Mouse (Mus musculus): Measurements from ENCODE around the gene Brf1. TPM values are rescaled to one million over a fixed set of nuclear protein-coding genes. Genes with fewer than 3 reads are reported as not detected.

Brf1 gene
- polyA plus RNA-seq, 1 experiment from 2014 or later = 28.8 TPM

- no peak overlapping the region for H3K9ac ChIP-seq
- WGBS (ENCODE audit: insufficient replicate concordance) = 78% methylated on average over 13 of the region's 13 CpGs
- no peaks in the 10 kb centered on the region for H3K27me3 ChIP-seq
These were observed 84.9 kb downstream of the Brf1 start for GRCm38 (mm10) chr12:112915587-112915986.

DNA sequence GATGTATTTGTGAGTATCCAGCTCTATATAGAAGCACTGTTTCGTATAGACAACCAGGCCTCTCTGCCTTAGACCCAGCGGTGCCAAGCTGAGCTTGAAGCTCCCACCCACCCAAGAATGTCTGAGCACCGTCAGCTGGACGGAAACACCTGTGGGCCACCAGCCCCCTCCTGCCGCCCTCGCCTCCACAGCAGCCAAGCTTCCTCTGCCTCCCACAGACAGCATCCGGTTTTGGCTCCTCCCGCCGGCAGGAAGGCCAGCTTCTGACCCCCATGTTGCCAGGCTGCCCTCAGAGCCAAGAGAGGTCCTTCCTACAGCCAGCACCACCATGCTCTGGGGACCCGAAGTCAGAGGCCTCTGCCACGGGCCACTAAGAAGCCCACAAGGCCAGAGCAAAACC lies 86.0 kb downstream of the Brf1 start:
- DNase-seq (no peak), ATAC-seq (ENCODE audit: low read depth) (no peak)
- Histone ChIP-seq H3K27me3 (no peaks in the 10 kb centered on the region), H3K27ac (no peak overlapping the region), H3K9ac (no peak overlapping the region), H3K4me2 (no peak overlapping the region), H3K36me3 (no peaks in the 10 kb centered on the region), H3K9me3 (replicated peaks) (no peaks in the 10 kb centered on the region), H3K4me3 (replicated peaks) (no peak overlapping the region), H3K4me1 (replicated peaks) (peaks cover 8% of the 10 kb centered on the region; the same call in 1 of the 2 replicates)
- 65% methylated on average over 11 of the region's 11 CpGs for WGBS (ENCODE audit: insufficient replicate concordance)

More at GRCm38 (mm10) chr12:112915587-112915986, 84.9 kb downstream of the Brf1 start:
- no peak overlapping the region for H3K27ac ChIP-seq
- no peak overlapping the region for H3K4me3 ChIP-seq (replicated peaks)
- no peak overlapping the region for H3K4me2 ChIP-seq
- no peaks in the 10 kb centered on the region for H3K36me3 ChIP-seq
- H3K9me3 ChIP-seq (replicated peaks) = no peaks in the 10 kb centered on the region
- peaks cover 7% of the 10 kb centered on the region; the same call in 1 of the 2 replicates for H3K4me1 ChIP-seq (replicated peaks)
- ATAC-seq (ENCODE audit: low read depth) (no peak), DNase-seq (no peak)

GRCm38 (mm10) chr12:112912951-112913745 lies 87.4 kb downstream of the Brf1 start:
- Histone ChIP-seq H3K27ac (no peak overlapping the region), H3K27me3 (no peaks in the 10 kb centered on the region), H3K4me2 (no peak overlapping the region), H3K4me3 (replicated peaks) (no peak overlapping the region), H3K36me3 (no peaks in the 10 kb centered on the region), H3K9me3 (replicated peaks) (no peaks in the 10 kb centered on the region), H3K9ac (no peak overlapping the region), H3K4me1 (replicated peaks) (peaks cover 8% of the 10 kb centered on the region; the same call in 1 of the 2 replicates)
- WGBS (ENCODE audit: insufficient replicate concordance) = 80% methylated on average over 28 of the region's 28 CpGs
- no peak for DNase-seq
- no peak for ATAC-seq (ENCODE audit: low read depth)

DNA sequence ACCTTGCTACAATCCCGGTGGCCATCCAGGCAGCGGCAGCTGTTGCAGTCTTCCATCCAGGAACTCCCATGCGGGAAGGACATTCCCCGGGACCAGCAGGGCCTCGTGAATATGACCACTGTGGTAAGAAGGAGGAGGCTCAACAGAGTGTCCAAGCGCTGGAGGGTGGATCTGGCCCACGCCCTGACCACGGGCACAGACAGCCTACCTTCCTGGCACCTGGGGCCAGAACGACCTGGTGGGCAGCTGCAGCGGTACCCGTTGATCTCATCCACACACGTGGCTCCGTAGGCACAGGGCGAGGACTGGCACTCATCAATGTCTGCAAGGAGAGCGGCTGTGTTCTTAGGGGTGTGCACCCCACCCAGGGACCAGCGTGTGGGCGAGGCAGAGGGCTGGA lies 88.8 kb downstream of the Brf1 start:
- Histone ChIP-seq H3K9ac (no peak overlapping the region), H3K36me3 (no peaks in the 10 kb centered on the region), H3K4me1 (replicated peaks) (0 out of 2 replicates have a peak, but pooled peaks cover 2% of the 10 kb centered on the region), H3K27me3 (no peaks in the 10 kb centered on the region), H3K4me3 (replicated peaks) (no peak overlapping the region), H3K27ac (no peak overlapping the region), H3K9me3 (replicated peaks) (no peaks in the 10 kb centered on the region), H3K4me2 (no peak overlapping the region)
- ATAC-seq (ENCODE audit: low read depth) = no peak
- DNase-seq = no peak
- 69% methylated on average over 17 of the region's 17 CpGs for WGBS (ENCODE audit: insufficient replicate concordance)

Small RNA genes within 50 kb of the gene (microRNA-seq; reads per million reads assigned to microRNA genes)
- not detected for gene Mir6941

Other genes starting within 250 kb of the Brf1 start
- 9.6 and 11.0 TPM in 2 replicates for gene Pld4, start 240.0 kb downstream of the Brf1 start, polyA plus RNA-seq (2015; fragmentation: Nextera tagmentation; extraction: Ambion mirVana)
- 0.13 and 0.15 TPM in 2 replicates for gene Ahnak2, start 198.0 kb downstream of the Brf1 start, polyA plus RNA-seq (2015; fragmentation: Nextera tagmentation; extraction: Ambion mirVana)
- 0.71 and 0.83 TPM in 2 replicates for gene Clba1, start 191.8 kb downstream of the Brf1 start, polyA plus RNA-seq (2015; fragmentation: Nextera tagmentation; extraction: Ambion mirVana)
- gene Cdca4, start 171.3 kb downstream of the Brf1 start, polyA plus RNA-seq (2015; fragmentation: Nextera tagmentation; extraction: Ambion mirVana) = 69.5 and 76.9 TPM in 2 replicates
- gene Gpr132, start 132.5 kb downstream of the Brf1 start, polyA plus RNA-seq (2015; fragmentation: Nextera tagmentation; extraction: Ambion mirVana) = 0.23 and 0.30 TPM in 2 replicates
- gene Jag2, start 70.9 kb downstream of the Brf1 start, polyA plus RNA-seq (2015; fragmentation: Nextera tagmentation; extraction: Ambion mirVana) = 0.13 and 0.20 TPM in 2 replicates
- gene Nudt14, start 58.6 kb downstream of the Brf1 start, polyA plus RNA-seq (2015; fragmentation: Nextera tagmentation; extraction: Ambion mirVana) = 14.7 and 15.2 TPM in 2 replicates
- gene Btbd6, start 24.2 kb downstream of the Brf1 start, polyA plus RNA-seq (2015; fragmentation: Nextera tagmentation; extraction: Ambion mirVana) = 6.3 and 6.6 TPM in 2 replicates
- 5.2 and 6.2 TPM in 2 replicates for gene Pacs2, start 13.8 kb upstream of the Brf1 start, polyA plus RNA-seq (2015; fragmentation: Nextera tagmentation; extraction: Ambion mirVana)
- not detected in 2 replicates for gene Tex22, start 73.8 kb upstream of the Brf1 start, polyA plus RNA-seq (2015; fragmentation: Nextera tagmentation; extraction: Ambion mirVana)
- gene Mta1, start 97.6 kb upstream of the Brf1 start, polyA plus RNA-seq (2015; fragmentation: Nextera tagmentation; extraction: Ambion mirVana) = 4.8 and 6.1 TPM in 2 replicates
- 47.9 and 50.4 TPM in 2 replicates for gene Crip2, start 139.5 kb upstream of the Brf1 start, polyA plus RNA-seq (2015; fragmentation: Nextera tagmentation; extraction: Ambion mirVana)
- 84.5 and 94.1 TPM in 2 replicates for gene Crip1, start 145.6 kb upstream of the Brf1 start, polyA plus RNA-seq (2015; fragmentation: Nextera tagmentation; extraction: Ambion mirVana)
- 12.0 and 12.9 TPM in 2 replicates for gene Tedc1, start 155.7 kb upstream of the Brf1 start, polyA plus RNA-seq (2015; fragmentation: Nextera tagmentation; extraction: Ambion mirVana)
- gene Tmem121, start 185.2 kb upstream of the Brf1 start, polyA plus RNA-seq (2015; fragmentation: Nextera tagmentation; extraction: Ambion mirVana) = 0.46 and 0.52 TPM in 2 replicates

Data from liver, embryonic 13.5 days (tissue).